Mouse (Mus musculus): ENCODE measurements around the gene Gsdmc4. TPM values are rescaled to one million over a fixed set of nuclear protein-coding genes. Genes with fewer than 3 reads are reported as not detected.
"Not testable (repeated sequence)": the region's sequence is repeated elsewhere in the genome, so short reads cannot be mapped to it uniquely, and the experiment has no call there.

Gene Gsdmc4
- polyA plus RNA-seq (2012) = not detected in 2 replicates

GRCm38 (mm10) chr15:63912197-63912596 lies at the start of gene Gsdmc4:
Gene Gsdmc4, minus strand, starts transcription at chr15:63912297.
- not testable (repeated sequence) for H3K9me3 ChIP-seq (ENCODE audit: control insufficient read depth, low read length); H3K4me1 ChIP-seq (ENCODE audit: control insufficient read depth); H3K4me3 ChIP-seq (replicated peaks); H3K27me3 ChIP-seq (ENCODE audit: control insufficient read depth); H3K36me3 ChIP-seq (ENCODE audit: control insufficient read depth)

- TF ChIP-seq GATA1 (IDR thresholded peaks at IDR 0.05; ENCODE audit: low read length) = no peak
- no peak for TF ChIP-seq TAL1 (IDR thresholded peaks at IDR 0.05; ENCODE audit: low read length)
- Histone ChIP-seq H3K4me3 (replicated peaks) (no peak overlapping the region), H3K27me3 (ENCODE audit: control insufficient read depth) (no peaks in the 10 kb centered on the region), H3K4me1 (ENCODE audit: control insufficient read depth) (no peaks in the 10 kb centered on the region), H3K36me3 (ENCODE audit: control insufficient read depth) (no peaks in the 10 kb centered on the region; the same call in 1 of the 2 replicates), H3K9me3 (ENCODE audit: control insufficient read depth, low read length) (no peaks in the 10 kb centered on the region)
Observed at GRCm38 (mm10) chr15:63960542-63960941, 48.4 kb upstream of the Gsdmc4 start.

- Histone ChIP-seq H3K36me3 (ENCODE audit: control insufficient read depth) (no peaks in the 10 kb centered on the region; the same call in 1 of the 2 replicates), H3K27me3 (ENCODE audit: control insufficient read depth) (no peaks in the 10 kb centered on the region), H3K4me3 (replicated peaks) (no peak overlapping the region), H3K4me1 (ENCODE audit: control insufficient read depth) (no peaks in the 10 kb centered on the region), H3K9me3 (ENCODE audit: control insufficient read depth, low read length) (no peaks in the 10 kb centered on the region)
- TF ChIP-seq GATA1 (IDR thresholded peaks at IDR 0.05; ENCODE audit: low read length) (no peak), TAL1 (IDR thresholded peaks at IDR 0.05; ENCODE audit: low read length) (no peak)
Observed at GRCm38 (mm10) chr15:63957553-63957952, 45.5 kb upstream of the Gsdmc4 start.

- Histone ChIP-seq H3K27me3 (ENCODE audit: control insufficient read depth) (no peaks in the 10 kb centered on the region), H3K4me1 (ENCODE audit: control insufficient read depth) (no peaks in the 10 kb centered on the region), H3K36me3 (ENCODE audit: control insufficient read depth) (peaks cover 3% of the 10 kb centered on the region), H3K9me3 (ENCODE audit: control insufficient read depth, low read length) (no peaks in the 10 kb centered on the region), H3K4me3 (replicated peaks) (no peak overlapping the region)
- TF ChIP-seq GATA1 (IDR thresholded peaks at IDR 0.05; ENCODE audit: low read length) (no peak), TAL1 (IDR thresholded peaks at IDR 0.05; ENCODE audit: low read length) (no peak)
Observed at GRCm38 (mm10) chr15:63953256-63953655, 41.2 kb upstream of the Gsdmc4 start.

DNA sequence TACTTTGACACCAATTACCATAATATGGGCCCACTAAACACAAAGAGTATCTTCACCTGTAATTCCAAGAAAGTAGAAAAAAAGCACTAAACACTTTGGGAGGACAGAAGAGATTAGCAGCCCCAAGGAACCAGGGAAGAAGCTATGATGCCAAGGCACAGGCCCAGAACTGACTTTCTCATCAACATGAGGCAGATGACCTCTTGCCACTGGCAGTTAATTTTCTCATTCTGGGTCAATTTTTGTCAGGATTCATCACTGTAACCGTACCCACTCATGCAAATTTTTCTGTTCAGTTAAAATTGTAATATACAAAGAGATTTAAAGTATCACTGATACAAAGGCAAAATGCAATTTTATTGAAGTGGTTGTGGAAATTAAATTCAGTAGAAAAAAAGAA lies 29.1 kb upstream of the Gsdmc4 start:
- TF ChIP-seq GATA1 (IDR thresholded peaks at IDR 0.05; ENCODE audit: low read length) (no peak), TAL1 (IDR thresholded peaks at IDR 0.05; ENCODE audit: low read length) (no peak)
- no peak overlapping the region for H3K4me3 ChIP-seq (replicated peaks)

GRCm38 (mm10) chr15:63932656-63933055 lies 20.6 kb upstream of the Gsdmc4 start:
- Histone ChIP-seq H3K36me3 (ENCODE audit: control insufficient read depth) (peaks cover 41% of the 10 kb centered on the region), H3K4me1 (ENCODE audit: control insufficient read depth) (no peaks in the 10 kb centered on the region), H3K4me3 (replicated peaks) (no peak overlapping the region), H3K9me3 (ENCODE audit: control insufficient read depth, low read length) (no peaks in the 10 kb centered on the region), H3K27me3 (ENCODE audit: control insufficient read depth) (no peaks in the 10 kb centered on the region)
- TF ChIP-seq GATA1 (IDR thresholded peaks at IDR 0.05; ENCODE audit: low read length) (no peak), TAL1 (IDR thresholded peaks at IDR 0.05; ENCODE audit: low read length) (no peak)

More for the DNA sequence above, 29.1 kb upstream of the Gsdmc4 start:
- Histone ChIP-seq H3K27me3 (ENCODE audit: control insufficient read depth) (no peaks in the 10 kb centered on the region), H3K9me3 (ENCODE audit: control insufficient read depth, low read length) (no peaks in the 10 kb centered on the region), H3K4me1 (ENCODE audit: control insufficient read depth) (no peaks in the 10 kb centered on the region), H3K36me3 (ENCODE audit: control insufficient read depth) (peaks cover 34% of the 10 kb centered on the region)

GRCm38 (mm10) chr15:63931404-63931803 lies 19.3 kb upstream of the Gsdmc4 start:
- Histone ChIP-seq H3K9me3 (ENCODE audit: control insufficient read depth, low read length) (no peaks in the 10 kb centered on the region), H3K4me3 (replicated peaks) (no peak overlapping the region), H3K27me3 (ENCODE audit: control insufficient read depth) (no peaks in the 10 kb centered on the region), H3K36me3 (ENCODE audit: control insufficient read depth) (peaks cover 33% of the 10 kb centered on the region), H3K4me1 (ENCODE audit: control insufficient read depth) (no peaks in the 10 kb centered on the region)
- TF ChIP-seq TAL1 (IDR thresholded peaks at IDR 0.05; ENCODE audit: low read length) = no peak
- TF ChIP-seq GATA1 (IDR thresholded peaks at IDR 0.05; ENCODE audit: low read length) = no peak

GRCm38 (mm10) chr15:63930107-63931041 lies 18.3 kb upstream of the Gsdmc4 start:
- TF ChIP-seq GATA1 (IDR thresholded peaks at IDR 0.05; ENCODE audit: low read length) (no peak), TAL1 (IDR thresholded peaks at IDR 0.05; ENCODE audit: low read length) (no peak)
- Histone ChIP-seq H3K4me1 (ENCODE audit: control insufficient read depth) (no peaks in the 10 kb centered on the region), H3K36me3 (ENCODE audit: control insufficient read depth) (peaks cover 30% of the 10 kb centered on the region)

DNA sequence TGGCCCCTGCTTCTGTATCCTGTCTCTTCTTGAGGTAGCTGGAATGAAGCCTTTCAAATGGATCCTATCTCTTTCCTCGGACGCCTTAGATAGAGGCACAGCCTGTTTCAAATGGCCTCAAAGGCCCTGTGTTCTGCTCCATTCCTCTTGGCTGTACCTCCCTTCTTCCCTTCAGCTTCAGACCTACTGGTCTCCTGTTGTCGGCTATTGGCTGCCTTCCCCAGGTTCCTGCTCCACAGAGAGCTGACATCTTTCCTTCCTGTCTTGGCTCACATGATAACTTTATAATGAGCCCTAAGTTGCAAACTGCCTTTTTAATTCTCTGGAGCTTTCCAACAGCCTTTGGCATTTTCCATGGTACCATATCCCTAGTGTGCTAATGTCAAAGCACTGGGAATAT lies 14.1 kb upstream of the Gsdmc4 start:
- no peak overlapping the region for H3K4me3 ChIP-seq (replicated peaks)
- TF ChIP-seq GATA1 (IDR thresholded peaks at IDR 0.05; ENCODE audit: low read length) = no peak
- TF ChIP-seq TAL1 (IDR thresholded peaks at IDR 0.05; ENCODE audit: low read length) = no peak
- no peaks in the 10 kb centered on the region for H3K9me3 ChIP-seq (ENCODE audit: control insufficient read depth, low read length)
- H3K27me3 ChIP-seq (ENCODE audit: control insufficient read depth) = no peaks in the 10 kb centered on the region
- H3K4me1 ChIP-seq (ENCODE audit: control insufficient read depth) = no peaks in the 10 kb centered on the region
- H3K36me3 ChIP-seq (ENCODE audit: control insufficient read depth) = peaks cover 14% of the 10 kb centered on the region

More at GRCm38 (mm10) chr15:63930107-63931041, 18.3 kb upstream of the Gsdmc4 start:
- H3K4me3 ChIP-seq (replicated peaks) = no peak overlapping the region
- no peaks in the 10 kb centered on the region for H3K27me3 ChIP-seq (ENCODE audit: control insufficient read depth)
- H3K9me3 ChIP-seq (ENCODE audit: control insufficient read depth, low read length) = no peaks in the 10 kb centered on the region
